Mouse (Mus musculus) spleen, postnatal 4 days (tissue): ENCODE results near the gene Large1.
"Not testable (repeated sequence)": the region's sequence is repeated elsewhere in the genome, so short reads cannot be mapped to it uniquely, and the experiment has no call there.

Experiments used
- DNase-seq, 2 experiments: peaks; one replicate each; pipeline ENCODE4 v3.0.0; 2022; ENCODE audit warnings: low spot score in 2 of 2

The Large1 gene

GRCm38 (mm10) chr8:73172661-73173060 is 180.7 kb downstream of the Large1 start:
- no peak for DNase-seq

DNA sequence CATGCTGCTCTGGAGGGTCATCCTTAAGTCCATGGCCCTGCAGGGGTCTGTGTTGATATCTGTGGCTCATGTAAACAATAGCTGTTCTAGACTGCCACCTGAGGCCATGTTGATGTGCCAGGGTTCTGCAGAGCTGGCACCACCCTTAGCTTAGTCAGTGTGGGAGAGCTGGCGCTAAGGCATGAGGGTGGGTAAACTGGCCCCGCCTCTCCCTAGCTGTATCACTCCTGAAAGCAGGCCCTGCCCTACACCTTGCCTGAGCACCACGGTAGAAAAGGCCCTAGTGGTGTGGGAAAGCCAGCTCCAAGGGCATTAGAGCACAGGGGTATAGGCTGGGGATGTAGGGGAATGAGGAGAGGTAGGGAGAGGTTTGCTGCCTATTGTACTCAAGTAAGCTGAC is 191.3 kb downstream of the Large1 start:
- DNase-seq: no peak

- no peak for DNase-seq
Measured at GRCm38 (mm10) chr8:73161564-73161963, 191.8 kb downstream of the Large1 start.

DNA sequence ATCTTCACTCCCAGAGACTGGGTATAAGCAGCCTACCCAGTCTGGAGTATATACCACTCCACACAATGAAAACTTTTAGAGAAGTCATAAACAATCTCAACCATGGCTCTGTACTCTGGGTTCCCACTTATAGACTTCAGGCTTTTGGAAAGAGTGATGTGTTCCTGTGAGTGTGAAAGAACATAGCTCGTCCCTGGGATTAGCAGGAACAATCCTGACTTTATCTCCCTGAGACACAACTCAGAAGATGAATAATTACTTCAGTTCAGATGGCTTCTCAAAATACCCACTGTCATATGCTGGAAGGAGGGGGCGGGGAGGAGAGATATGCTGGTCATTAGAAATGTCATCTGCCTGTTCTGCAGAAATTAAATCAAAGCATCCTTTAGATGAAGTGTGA is 192.4 kb downstream of the Large1 start:
- DNase-seq: no peak

GRCm38 (mm10) chr8:73147236-73147635 is 206.1 kb downstream of the Large1 start:
- DNase-seq: no peak

- no peak for DNase-seq
Measured at GRCm38 (mm10) chr8:73142660-73143395, 210.5 kb downstream of the Large1 start.

DNA sequence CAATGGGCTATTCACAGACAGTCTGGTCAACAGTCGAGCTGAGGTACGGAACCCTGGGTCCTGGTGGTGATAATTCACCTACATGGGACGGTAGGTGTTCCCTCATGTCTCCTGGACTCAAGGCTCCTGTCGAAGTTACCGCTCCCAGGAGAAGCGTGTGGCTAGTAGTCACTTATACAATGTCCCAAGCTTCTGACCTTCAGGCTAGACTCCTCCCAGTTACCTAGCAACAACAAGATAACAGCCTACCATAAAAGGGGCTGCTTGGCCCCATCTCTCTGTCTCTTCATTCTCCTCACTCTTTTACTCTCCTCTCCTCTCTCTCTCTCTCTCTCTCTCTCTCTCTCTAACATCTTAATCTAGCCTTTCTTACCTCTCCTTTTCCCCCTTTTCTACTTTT is 217.9 kb downstream of the Large1 start:
- DNase-seq: no peak

- DNase-seq: no peak
Measured at GRCm38 (mm10) chr8:73132080-73132479, 221.3 kb downstream of the Large1 start.

GRCm38 (mm10) chr8:73123864-73124499 is 229.4 kb downstream of the Large1 start:
- no peak for DNase-seq

DNA sequence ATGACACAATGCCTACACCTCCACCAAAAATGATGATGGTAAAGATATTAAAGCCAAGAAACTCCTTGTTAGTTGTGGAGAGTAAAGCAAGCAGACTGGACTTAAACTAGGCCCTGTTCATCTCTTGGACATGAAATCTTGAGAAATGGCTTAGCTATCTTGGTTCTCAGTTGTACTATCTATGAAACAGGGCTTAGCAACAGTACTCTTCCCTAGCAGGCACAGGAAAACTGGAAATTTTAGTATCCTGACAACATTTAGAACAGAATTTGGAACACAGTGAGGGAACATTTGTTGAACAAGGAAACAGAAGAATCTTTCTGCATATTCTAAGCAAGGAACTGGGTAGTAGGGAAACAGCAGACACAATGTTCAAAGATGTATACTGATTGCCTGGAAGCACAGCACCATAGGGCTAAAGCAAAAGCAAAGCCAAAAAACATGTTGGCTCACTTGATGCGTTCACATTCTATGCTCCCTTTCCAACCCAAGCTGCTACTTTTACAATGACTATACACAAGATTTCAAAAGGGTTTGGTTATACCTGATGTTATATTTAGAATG is 240.9 kb downstream of the Large1 start:
- no peak for DNase-seq

- no peak for DNase-seq
Measured at GRCm38 (mm10) chr8:73104089-73104488, 249.3 kb downstream of the Large1 start.

DNA sequence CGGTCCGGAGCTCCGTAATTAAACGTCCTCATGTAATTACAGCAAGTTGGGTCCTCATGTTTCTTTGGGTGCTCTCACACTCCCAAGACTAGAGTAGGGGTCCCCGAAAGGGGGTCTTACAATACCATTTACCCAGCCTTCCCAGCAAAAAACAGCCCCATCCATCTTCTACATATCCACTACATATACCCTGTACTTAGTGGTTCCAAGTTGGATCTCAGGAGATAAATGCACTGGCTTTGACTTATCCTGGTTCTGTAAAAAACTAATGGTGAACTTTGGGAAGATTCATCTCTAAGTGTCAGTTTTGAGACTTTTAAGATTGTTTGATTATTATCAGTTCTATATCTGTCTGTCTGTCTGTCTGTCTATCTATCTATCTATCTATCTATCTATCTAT is 252.3 kb downstream of the Large1 start:
- no peak for DNase-seq

- DNase-seq: not testable (repeated sequence)
Measured at GRCm38 (mm10) chr8:73100607-73101006, 252.7 kb downstream of the Large1 start.

- no peak for DNase-seq
Measured at GRCm38 (mm10) chr8:73099542-73099941, 253.8 kb downstream of the Large1 start.

GRCm38 (mm10) chr8:73096952-73097351 is 256.4 kb downstream of the Large1 start:
- DNase-seq: no peak

- not testable (repeated sequence) for DNase-seq
Measured at GRCm38 (mm10) chr8:73077746-73078145, 275.6 kb downstream of the Large1 start.

- no peak for DNase-seq
Measured at GRCm38 (mm10) chr8:73061410-73061809, 291.9 kb downstream of the Large1 start.

DNA sequence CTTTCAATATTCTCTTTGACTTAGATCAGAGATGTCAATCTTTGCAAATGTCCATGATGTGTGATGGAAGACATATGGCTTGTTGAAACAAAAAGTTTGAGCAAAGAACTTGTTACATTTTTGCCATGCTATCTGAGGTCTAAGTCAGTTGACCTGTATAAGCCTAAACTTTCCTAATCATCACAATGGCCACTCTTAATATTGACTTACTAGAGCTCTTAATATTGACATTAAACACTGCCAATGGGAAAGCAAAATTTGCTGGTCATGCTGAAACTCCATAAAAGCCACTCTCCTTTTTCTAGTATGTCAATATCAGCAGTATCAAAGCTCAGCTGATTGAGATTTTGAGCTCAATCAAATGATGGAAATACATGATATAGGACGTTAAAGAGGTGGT is 298.6 kb downstream of the Large1 start:
- DNase-seq: no peak

GRCm38 (mm10) chr8:73053878-73054277 is 299.5 kb downstream of the Large1 start:
- DNase-seq: no peak

DNA sequence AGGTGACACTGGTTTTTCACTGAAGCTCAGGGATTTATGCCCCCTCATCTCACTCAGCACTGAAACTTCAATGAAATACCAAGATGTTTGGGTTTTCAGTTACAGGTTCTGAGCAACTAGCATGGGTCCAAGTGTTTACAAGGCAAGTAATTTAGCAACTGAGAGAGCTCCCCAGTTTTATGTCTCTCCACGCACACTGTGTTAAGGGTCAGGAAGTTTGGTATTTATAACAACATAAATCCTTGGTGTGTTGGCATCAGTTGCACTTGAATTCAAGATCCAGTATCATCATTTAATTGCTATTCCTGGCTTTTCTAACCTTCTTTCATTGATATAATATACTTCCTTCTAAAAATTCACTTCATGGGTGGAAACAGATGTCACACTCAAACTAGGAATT is 300.9 kb downstream of the Large1 start:
- DNase-seq: no peak

- DNase-seq: no peak
Measured at GRCm38 (mm10) chr8:73048136-73048535, 305.2 kb downstream of the Large1 start.

DNA sequence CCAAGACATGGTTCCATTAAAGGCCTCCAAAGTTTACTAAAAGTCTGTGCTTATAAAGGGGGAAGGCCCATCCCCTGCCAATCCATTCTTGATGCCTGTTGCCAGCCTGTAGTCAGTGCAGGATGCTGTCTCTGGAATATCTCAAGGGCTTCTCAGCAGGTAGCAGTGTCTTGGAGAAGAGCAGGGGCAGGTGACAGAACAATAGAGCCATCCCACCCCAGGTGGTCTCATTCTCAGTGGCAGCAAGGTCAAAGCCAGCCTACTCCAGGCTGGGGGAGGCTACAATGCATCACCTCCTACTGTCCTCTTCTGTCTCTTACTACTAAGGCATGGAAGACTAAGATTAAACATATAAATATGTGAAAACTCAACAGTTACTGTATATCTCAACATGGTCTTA is 323.6 kb downstream of the Large1 start:
- DNase-seq: no peak

GRCm38 (mm10) chr8:73018241-73018640 is 335.1 kb downstream of the Large1 start:
- no peak for DNase-seq
